In genomic region chr4:104026834-104027233, GRCm38 (mm10) we compare ENCODE assay signal across 20 mouse cellular contexts.
DNase-seq lines count a peak whose midpoint lies in the region; ATAC-seq lines count a peak whose summit lies in the region.
"Had no signal": no experiment of that assay in that cellular context is flagged by ENCODE, and none has a peak within 500 bp of the region (broad histone marks: within the 10 kb centered on the region; RNA-seq: fewer than 3 reads in every experiment).

No protein-coding gene starts in this region.

- H3K36me3 ChIP-seq in midbrain, embryonic 11.5 days (ENCODE audit: control insufficient read depth, insufficient read depth, low read length): no peaks in the 10 kb centered on the region
- H3K36me3 ChIP-seq in midbrain, embryonic 10.5 days: no peaks in the 10 kb centered on the region
- no peaks in the 10 kb centered on the region for H3K36me3 ChIP-seq in midbrain, embryonic 14.5 days (ENCODE audit: control insufficient read depth, insufficient read depth, low read length)
- H3K36me3 ChIP-seq: embryonic facial prominence, embryonic 10.5 days; heart, embryonic 15.5 days had no signal

- no peak overlapping the region for H3K4me2 ChIP-seq in midbrain, embryonic 11.5 days
- no peak overlapping the region for H3K4me2 ChIP-seq in midbrain, embryonic 14.5 days (ENCODE audit: low read length)
- H3K4me2 ChIP-seq: forebrain, embryonic 13.5 days; heart, embryonic 11.5 days; heart, embryonic 15.5 days had no signal

- no peaks in the 10 kb centered on the region for H3K9me3 ChIP-seq in midbrain, embryonic 11.5 days (ENCODE audit: control insufficient read depth, low read length)
- no peaks in the 10 kb centered on the region for H3K9me3 ChIP-seq in midbrain, embryonic 10.5 days (replicated peaks)
- H3K9me3 ChIP-seq in midbrain, embryonic 14.5 days (ENCODE audit: control insufficient read depth, low read length): no peaks in the 10 kb centered on the region
- H3K9me3 ChIP-seq: embryonic facial prominence, embryonic 10.5 days; forebrain, embryonic 13.5 days; heart, embryonic 15.5 days had no signal

- no peaks in the 10 kb centered on the region for H3K4me1 ChIP-seq in midbrain, embryonic 11.5 days (ENCODE audit: control insufficient read depth, insufficient read depth, low read length)
- 0 out of 2 replicates have a peak, but pooled peaks cover 4% of the 10 kb centered on the region for H3K4me1 ChIP-seq in midbrain, embryonic 10.5 days
- 0 out of 2 replicates have a peak, but pooled peaks cover 3% of the 10 kb centered on the region for H3K4me1 ChIP-seq in midbrain, embryonic 14.5 days (ENCODE audit: control insufficient read depth, insufficient read depth, low read length)
- H3K4me1 ChIP-seq: embryonic facial prominence, embryonic 10.5 days; heart, embryonic 15.5 days had no signal

- ATAC-seq in midbrain, embryonic 11.5 days (ENCODE audit: low FRiP score): no peak
- no peak; the same call in 1 of the 2 replicates for ATAC-seq in midbrain, embryonic 14.5 days (ENCODE audit: low FRiP score, low TSS enrichment)
- ATAC-seq: activated CD4-positive, CD25-positive, alpha-beta regulatory T cell, adult 4 months; forebrain, embryonic 13.5 days; forebrain, postnatal 0 days; Patski had no signal

- WGBS in midbrain, embryonic 11.5 days: 48% methylated on average over 2 of the region's 2 CpGs
- 43% methylated on average over 2 of the region's 2 CpGs for WGBS in midbrain, embryonic 10.5 days
- WGBS in midbrain, embryonic 14.5 days: 6% methylated on average over 2 of the region's 2 CpGs

- DNase-seq in embryo, embryonic 11 days: peak; percentile 17
- DNase-seq in embryo, embryonic 9.5 days (ENCODE audit: extremely low spot score): no peak
- peak; percentile 75 for DNase-seq in midbrain, embryonic 11.5 days (ENCODE audit: low spot score, missing footprints)
- no peak for DNase-seq in midbrain, embryonic 10.5 days (ENCODE audit: low spot score)
- peak; percentile 74 for DNase-seq in midbrain, embryonic 14.5 days
- no peak for DNase-seq in cerebellum, postnatal 14 days
- DNase-seq in kidney, adult 11 months: no peak
- DNase-seq: adrenal gland, postnatal 14 days; cerebellum, adult 18-20 months; cerebellum, adult 9-11 months; forebrain, postnatal 0 days; gastrocnemius, postnatal 14 days; heart, adult 2 months; heart, postnatal 14 days had no signal

- H3K9ac ChIP-seq in midbrain, embryonic 11.5 days (ENCODE audit: low read length): no peak overlapping the region
- no peak overlapping the region for H3K9ac ChIP-seq in midbrain, embryonic 14.5 days (replicated peaks; ENCODE audit: low read length)
- H3K9ac ChIP-seq: forebrain, embryonic 13.5 days; forebrain, postnatal 0 days; heart, embryonic 15.5 days had no signal

- H3K27ac ChIP-seq in midbrain, embryonic 11.5 days (ENCODE audit: low read depth, low read length): no peak overlapping the region
- no peak overlapping the region for H3K27ac ChIP-seq in midbrain, embryonic 10.5 days (replicated peaks)
- H3K27ac ChIP-seq in midbrain, embryonic 14.5 days (replicated peaks; ENCODE audit: low read depth, low read length): no peak overlapping the region
- H3K27ac ChIP-seq: embryonic facial prominence, embryonic 10.5 days; forebrain, embryonic 13.5 days; heart, adult 2 months; heart, embryonic 15.5 days had no signal

- H3K27me3 ChIP-seq in midbrain, embryonic 11.5 days (ENCODE audit: control insufficient read depth, insufficient read depth, low read length): no peaks in the 10 kb centered on the region
- H3K27me3 ChIP-seq in midbrain, embryonic 10.5 days (ENCODE audit: low read depth, poor library complexity, severe bottlenecking): no peaks in the 10 kb centered on the region
- H3K27me3 ChIP-seq in midbrain, embryonic 14.5 days (ENCODE audit: control insufficient read depth, insufficient read depth, low read length): no peaks in the 10 kb centered on the region
- H3K27me3 ChIP-seq: forebrain, embryonic 13.5 days; heart, embryonic 15.5 days; Patski had no signal

- H3K4me3 ChIP-seq in midbrain, embryonic 11.5 days (ENCODE audit: low read depth, low read length): no peak overlapping the region
- no peak overlapping the region for H3K4me3 ChIP-seq in midbrain, embryonic 10.5 days
- H3K4me3 ChIP-seq in midbrain, embryonic 14.5 days (replicated peaks; ENCODE audit: low read depth, low read length): no peak overlapping the region
- H3K4me3 ChIP-seq: embryonic facial prominence, embryonic 10.5 days; forebrain, embryonic 13.5 days; heart, adult 2 months; heart, embryonic 15.5 days had no signal

Comparison
In these comparisons a context has a peak if more than half of its experiments do, and no peak if none do; other contexts are left out.
1. DNase-seq: peak in embryo, embryonic 11 days (single experiment), midbrain, embryonic 11.5 days (single experiment) and midbrain, embryonic 14.5 days (single experiment); none in embryo, embryonic 9.5 days (single experiment), midbrain, embryonic 10.5 days (single experiment), cerebellum, postnatal 14 days (0 of 2) and kidney, adult 11 months (single experiment).